Mouse (Mus musculus) heart, postnatal 14 days (tissue): ENCODE data around the gene Hoxa10. TPM values are rescaled to one million over a fixed set of nuclear protein-coding genes. Genes with fewer than 3 reads are reported as not detected.

Source experiments
- DNase-seq, 2 experiments: peaks; one replicate each; pipeline ENCODE4 v3.0.0; 2021 to 2022
- intact Hi-C: fragments of 180-260 bp; cut with DNase I; formaldehyde crosslinking; loops from one replicate; pipeline ENCODE4 v1.15.1; 2025
- long read RNA-seq, 2 experiments: library from polyadenylated mRNA; stranded (forward); transcript quantifications; one replicate each; pipeline ENCODE4 v2.0.0; 2021
- total RNA-seq, 2 experiments: library from RNA; stranded (reverse); gene quantifications; 2 replicates each; pipeline ENCODE4 v1.2.3; 2021

Gene Hoxa10
- total RNA-seq, result not detected
- long read RNA-seq, experiment 1, result 0 reads
- long read RNA-seq, experiment 2, result 0 reads

GRCm38 (mm10) chr6:52240389-52241000, at the start of gene Hoxa10:
Hoxa10 (minus strand) TSS chr6:52240854.
- intact Hi-C loops, result no loop called here
- DNase-seq, result peak; percentile 78 to 86

- no peak for DNase-seq
- intact Hi-C loops, result no loop called here
These were observed 49.5 kb upstream of the Hoxa10 start for GRCm38 (mm10) chr6:52290186-52290585.

- DNase-seq, result no peak
- intact Hi-C loops, result no loop called here
These were observed 43.2 kb upstream of the Hoxa10 start for GRCm38 (mm10) chr6:52283896-52284295.

- intact Hi-C loops, result no loop called here
- DNase-seq, result no peak
These were observed 40.4 kb upstream of the Hoxa10 start for GRCm38 (mm10) chr6:52281084-52281483.

GRCm38 (mm10) chr6:52276920-52277319, 36.3 kb upstream of the Hoxa10 start:
- intact Hi-C loops, result no loop called here
- no peak for DNase-seq

GRCm38 (mm10) chr6:52276382-52276781, 35.7 kb upstream of the Hoxa10 start:
- intact Hi-C loops, result no loop called here
- no peak for DNase-seq

- no peak for DNase-seq
- intact Hi-C loops, result no loop called here
These were observed 35.1 kb upstream of the Hoxa10 start for GRCm38 (mm10) chr6:52275563-52276280.

GRCm38 (mm10) chr6:52274576-52274975, 33.9 kb upstream of the Hoxa10 start:
- intact Hi-C loops, result loop anchor here (5.0 kb wide), 2 partner anchors 448 to 563 kb away; no protein-coding TSS in a partner anchor
- DNase-seq, result no peak

- intact Hi-C loops, result loop anchor here (5.0 kb wide), 2 partner anchors 449 to 564 kb away; no protein-coding TSS in a partner anchor
- no peak for DNase-seq
These were observed 33.1 kb upstream of the Hoxa10 start for GRCm38 (mm10) chr6:52273656-52274280.

- DNase-seq, result no peak
- intact Hi-C loops, result loop anchor here (5.0 kb wide), 2 partner anchors 449 to 564 kb away; no protein-coding TSS in a partner anchor
These were observed 32.4 kb upstream of the Hoxa10 start for GRCm38 (mm10) chr6:52272766-52273655.

GRCm38 (mm10) chr6:52270494-52271480, 30.1 kb upstream of the Hoxa10 start:
- intact Hi-C loops, result loop anchor here (2.0 to 5.0 kb wide), 3 partner anchors 306 to 567 kb away; no protein-coding TSS in a partner anchor
- peak; percentile 59 to 80 for DNase-seq

- no peak for DNase-seq
- intact Hi-C loops, result no loop called here
These were observed 28.1 kb upstream of the Hoxa10 start for GRCm38 (mm10) chr6:52268756-52269155.

- intact Hi-C loops, result no loop called here
- DNase-seq, result no peak
These were observed 27.7 kb upstream of the Hoxa10 start for GRCm38 (mm10) chr6:52268341-52268740.

- intact Hi-C loops, result loop anchor here (2.0 kb wide), 1 partner anchor 45 kb away; the partner anchor contains the start of gene Evx1
- no peak for DNase-seq
These were observed 27.0 kb upstream of the Hoxa10 start for GRCm38 (mm10) chr6:52267691-52268090.

GRCm38 (mm10) chr6:52267221-52267620, 26.6 kb upstream of the Hoxa10 start:
- DNase-seq, result no peak
- intact Hi-C loops, result loop anchor here (2.0 kb wide), 1 partner anchor 46 kb away; the partner anchor contains the start of gene Evx1

- intact Hi-C loops, result loop anchor here (2.0 kb wide), 1 partner anchor 46 kb away; the partner anchor contains the start of gene Evx1
- DNase-seq, result no peak
These were observed 26.0 kb upstream of the Hoxa10 start for GRCm38 (mm10) chr6:52266666-52266985.

- DNase-seq, result no peak
- intact Hi-C loops, result loop anchor here (2.0 kb wide), 1 partner anchor 47 kb away; the partner anchor contains the start of gene Evx1
These were observed 25.4 kb upstream of the Hoxa10 start for GRCm38 (mm10) chr6:52265913-52266665.

GRCm38 (mm10) chr6:52265306-52265912, 24.8 kb upstream of the Hoxa10 start:
- no peak for DNase-seq
- intact Hi-C loops, result no loop called here
